Mouse (Mus musculus): ENCODE results near the gene 2310061I04Rik.
A peak's percentile ranks its signal among the peaks of the same experiment; 100 is the strongest.

2310061I04Rik gene

DNA sequence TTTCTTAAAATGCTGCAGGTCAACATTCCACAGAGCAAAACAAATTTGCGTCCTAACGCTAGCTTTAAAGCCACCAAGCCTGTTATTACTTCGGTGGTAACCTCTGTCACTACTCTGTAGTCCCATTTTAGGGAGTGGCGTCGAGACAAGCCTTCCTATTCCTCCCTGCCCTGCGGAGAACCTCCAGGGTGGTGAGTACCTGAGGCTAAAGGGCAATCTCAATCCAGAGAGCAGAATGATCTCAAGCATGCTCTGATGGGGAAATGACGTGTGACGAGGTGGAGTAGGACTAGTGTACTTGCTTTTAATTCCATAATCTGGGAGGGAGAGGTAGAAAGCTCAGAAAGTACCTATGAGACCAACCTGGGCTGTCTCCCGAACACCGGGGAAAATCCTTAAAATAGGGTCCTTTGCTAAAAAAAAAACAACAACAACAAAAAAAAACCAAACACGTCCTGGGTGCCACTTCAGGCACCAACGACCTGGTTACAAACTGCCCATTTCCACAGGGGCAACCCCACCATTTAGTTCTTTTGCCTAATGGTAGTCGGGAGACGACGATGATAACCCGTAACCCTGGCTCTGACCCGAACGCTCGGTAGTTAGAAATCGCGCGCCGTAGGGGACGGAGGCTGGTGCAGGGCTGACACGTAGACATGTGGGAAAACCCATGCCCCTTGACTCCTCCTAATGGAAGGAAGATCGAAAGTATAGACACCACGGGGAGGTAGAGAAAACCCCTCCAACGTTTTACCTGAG, 18.5 kb upstream of the 2310061I04Rik start:
- peak; percentile 57 for DNase-seq

DNA sequence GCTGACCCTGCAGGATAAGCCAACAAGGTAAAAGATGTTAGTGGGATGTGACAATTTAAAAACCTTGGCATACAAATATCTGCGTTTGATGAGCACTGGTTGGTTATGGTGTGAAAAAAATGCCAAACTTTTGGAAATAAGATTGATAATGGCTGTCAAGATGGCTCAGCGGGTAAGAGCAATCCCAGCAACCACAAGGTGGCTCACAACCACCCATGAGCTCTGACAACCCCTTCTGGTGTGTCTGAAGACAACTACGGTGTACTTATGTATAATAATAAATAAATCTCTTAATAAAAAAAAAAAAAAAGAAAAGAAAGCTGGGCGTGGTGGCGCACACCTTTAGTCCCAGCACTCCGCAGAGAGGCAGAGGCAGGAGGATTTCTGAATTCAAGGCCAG, 17.7 kb upstream of the 2310061I04Rik start:
- no peak for DNase-seq

DNA sequence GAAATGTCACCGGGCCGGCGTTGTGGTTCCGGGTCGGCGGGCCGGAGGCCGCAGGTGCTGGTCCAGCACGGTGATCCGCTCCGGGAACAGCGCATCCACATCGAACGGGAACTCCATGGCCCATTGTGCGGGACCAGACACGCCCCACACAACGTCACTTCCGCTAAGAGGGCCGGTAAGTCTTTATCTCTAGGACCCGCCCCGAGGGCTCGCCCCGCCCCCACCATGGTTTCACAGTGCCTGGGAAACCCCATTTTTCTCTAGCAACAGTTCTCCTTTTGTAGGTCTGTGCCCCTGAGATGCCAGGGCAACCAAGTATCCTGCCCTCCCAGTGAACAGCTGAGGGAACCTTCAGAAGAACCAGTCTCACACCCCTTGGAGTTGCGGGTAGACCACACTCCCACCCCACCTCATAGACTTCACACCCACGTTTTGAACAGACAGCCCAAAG, 12.7 kb upstream of the 2310061I04Rik start, which contains the start of gene Atat1:
Atat1 (minus strand) TSS at position 157 of the 451 bp plus-strand sequence.
- DNase-seq, result peak; percentile 98 to 100

DNA sequence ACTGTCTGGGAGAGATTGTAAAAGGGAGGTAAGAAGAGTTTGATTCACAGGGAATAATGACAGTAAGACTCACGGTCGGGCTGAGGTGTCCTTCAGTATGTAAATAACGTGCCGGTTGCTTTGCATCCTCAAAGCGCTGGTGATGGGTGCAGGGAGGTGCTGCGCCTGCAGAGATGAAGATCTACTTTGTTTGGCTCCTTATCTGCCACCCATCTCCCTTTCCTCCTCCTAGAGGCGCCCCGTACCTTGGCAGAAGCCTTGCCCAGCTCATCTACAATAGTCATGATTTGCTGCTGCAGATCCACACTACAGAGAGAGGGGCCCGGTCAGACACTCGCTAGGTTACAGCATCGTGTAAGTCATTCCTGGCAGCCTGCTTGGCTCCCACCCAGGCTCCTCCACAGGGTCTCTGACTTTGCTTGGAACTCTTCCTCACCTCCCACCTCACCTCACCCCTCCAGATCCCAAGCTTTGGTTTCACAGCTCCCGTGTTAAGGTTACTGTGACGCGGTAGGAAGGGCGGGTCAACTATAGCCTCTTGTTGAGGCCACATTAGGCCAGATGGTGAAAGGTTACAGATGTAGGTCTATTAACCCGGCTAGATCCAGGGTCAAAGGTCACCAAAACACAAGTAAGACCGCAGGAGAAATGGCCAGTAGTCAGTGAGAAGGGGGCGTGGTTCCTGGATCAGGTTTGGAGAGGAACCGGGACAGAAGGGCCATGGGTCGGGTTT, 12.1 kb upstream of the 2310061I04Rik start:
- DNase-seq, result no peak

DNA sequence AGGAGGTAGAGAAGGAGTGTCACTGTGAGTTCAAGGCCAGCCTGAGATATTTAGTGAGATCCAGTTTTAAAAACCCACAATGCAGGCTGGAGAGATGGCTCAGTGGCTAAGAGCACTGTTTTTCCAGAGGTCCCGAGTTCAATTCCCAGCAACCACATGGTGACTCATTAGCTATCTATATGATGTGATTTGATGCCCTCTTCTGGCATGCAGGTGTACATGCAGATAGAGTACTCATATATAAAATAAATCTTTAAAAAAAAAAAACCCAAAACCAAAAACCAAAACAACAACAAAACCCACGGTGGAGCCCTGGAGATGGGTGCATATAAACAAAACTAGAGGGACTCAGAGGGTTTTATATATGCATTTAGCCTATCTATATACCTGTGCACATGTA, 10.4 kb upstream of the 2310061I04Rik start:
- DNase-seq, result no peak

DNA sequence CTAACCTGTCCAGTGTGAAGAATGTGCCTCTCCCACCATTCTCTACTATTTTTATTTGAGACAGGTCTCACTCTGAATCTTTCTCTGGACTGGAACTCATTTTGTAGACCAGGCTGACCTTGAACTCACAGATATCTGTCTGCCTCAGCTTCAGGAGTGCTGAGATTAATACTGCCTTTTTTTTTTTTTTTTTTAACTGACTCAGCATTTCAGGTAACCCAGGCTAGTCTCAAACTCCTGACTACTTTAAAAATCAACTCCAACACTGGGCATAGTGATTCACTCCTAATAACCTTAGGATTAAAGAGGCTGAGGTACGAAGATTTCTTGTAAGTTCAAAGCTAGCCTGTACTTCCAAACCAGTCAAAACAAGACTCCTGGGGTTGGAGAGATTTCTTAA, 8.4 kb upstream of the 2310061I04Rik start:
- DNase-seq, result no peak

DNA sequence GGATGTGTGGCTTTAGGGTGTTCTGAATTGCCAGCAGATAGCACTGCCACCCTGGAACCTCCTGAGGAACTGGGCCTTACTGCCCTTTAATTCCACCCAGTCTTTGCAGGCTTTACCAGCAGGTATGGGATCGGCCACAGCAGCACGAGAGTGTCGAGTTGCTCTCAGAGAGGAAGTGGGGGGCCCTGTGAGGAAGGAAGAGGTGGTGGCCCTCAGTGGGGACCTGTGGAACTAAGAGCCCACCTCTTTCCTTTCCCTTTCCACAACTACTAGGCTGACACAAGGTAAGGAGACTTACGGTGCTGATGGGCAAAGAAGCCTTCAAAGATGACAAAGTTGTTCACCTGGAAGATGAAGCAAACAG, 6.7 kb upstream of the 2310061I04Rik start:
- DNase-seq, result no peak

DNA sequence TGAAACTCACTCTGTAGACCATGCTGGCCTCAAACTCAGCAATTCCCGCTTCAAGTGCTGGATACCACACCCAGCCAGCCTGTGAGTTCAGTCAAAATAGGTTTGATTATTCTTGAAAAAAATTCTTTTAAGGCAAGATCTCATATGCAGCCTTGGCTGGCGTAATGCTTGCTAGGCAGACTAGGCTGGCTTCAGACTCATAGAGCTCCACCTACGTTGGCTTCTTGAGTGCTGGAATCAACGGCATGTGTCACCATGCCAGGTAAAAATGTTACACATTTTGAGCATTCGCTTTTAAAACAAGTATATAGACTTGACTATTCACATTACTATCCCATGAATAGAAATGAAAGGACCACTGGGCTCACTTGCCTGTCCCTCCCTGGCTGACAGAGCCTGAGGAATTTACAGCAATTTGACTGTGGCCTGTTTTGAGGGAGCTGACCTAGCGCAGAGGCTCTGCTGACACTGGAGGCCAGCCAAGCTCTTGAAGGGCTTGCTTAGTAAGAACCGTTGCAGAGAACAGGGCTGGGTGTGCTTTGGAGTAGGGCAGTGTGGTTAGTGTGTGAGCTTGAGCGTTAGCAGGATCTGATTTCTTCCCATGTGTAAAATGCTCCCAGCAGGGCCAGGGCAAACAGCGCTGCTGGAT, 6.2 kb upstream of the 2310061I04Rik start:
- peak; percentile 78 to 80 for DNase-seq

DNA sequence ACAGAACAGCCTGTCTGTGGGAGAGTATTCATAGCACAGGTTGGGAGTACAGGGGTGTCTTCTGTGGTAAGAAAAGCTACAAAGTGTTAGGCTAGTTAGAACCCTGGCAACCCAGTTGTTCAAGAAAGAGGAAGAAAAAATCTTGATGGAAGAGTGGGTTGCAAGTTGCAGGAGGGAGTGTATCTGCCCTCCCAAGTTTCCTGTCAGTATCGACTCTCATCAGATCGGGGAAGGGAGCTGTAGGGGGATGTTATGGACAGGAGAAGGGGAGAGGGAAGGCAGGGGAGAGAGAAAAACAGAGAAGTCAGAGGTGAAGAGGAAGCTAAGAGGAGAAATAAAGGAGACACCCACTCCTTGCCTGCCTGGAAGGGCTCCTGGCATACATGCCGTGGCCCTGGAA, 3.4 kb upstream of the 2310061I04Rik start:
- no peak for DNase-seq

DNA sequence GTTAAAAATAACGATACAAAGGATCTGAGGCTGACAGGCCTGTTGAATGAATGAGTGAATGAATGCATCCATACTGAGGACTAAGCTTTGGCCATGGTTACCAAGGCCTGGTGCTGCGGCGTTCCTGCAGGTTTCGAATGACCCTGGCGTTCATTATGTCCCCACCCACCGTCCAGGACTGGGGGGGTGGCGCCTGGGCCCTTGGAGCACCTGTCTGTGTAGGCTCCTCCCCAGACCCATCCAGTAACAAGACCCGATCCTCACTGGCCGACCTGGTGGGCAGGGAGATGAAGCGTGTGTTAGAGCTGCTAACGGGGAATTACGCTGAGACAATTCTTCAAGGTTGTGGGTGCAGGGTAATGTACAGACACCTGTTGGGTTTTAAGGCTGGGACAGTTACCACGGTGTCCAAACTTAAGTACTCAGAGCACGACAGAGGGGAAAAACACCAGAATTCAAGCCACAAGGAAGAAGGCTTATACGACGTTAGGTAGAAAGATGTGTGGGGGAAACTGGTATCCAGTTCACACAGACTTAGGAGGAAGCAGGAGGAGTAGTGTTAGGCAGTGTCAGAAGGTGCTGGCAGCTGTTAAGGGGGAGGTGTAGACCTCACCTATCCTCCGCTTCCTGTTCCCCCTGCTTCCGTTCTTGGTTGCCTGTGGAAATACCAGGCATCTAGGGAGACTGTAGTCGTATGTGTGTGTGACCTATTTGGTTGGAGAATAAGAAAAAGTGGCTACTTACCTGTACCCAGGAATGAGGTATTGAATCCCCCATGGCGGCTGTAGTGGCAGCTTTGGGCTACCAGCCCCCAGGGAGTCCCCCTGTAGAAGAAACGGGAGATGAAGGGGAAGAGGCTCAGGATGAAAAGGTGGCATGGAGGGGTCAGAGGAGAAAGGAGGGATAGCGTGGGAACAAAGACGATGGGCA, 678 bp upstream of the 2310061I04Rik start:
- DNase-seq, result peak in 1 of 2 experiments; percentile 28

DNA sequence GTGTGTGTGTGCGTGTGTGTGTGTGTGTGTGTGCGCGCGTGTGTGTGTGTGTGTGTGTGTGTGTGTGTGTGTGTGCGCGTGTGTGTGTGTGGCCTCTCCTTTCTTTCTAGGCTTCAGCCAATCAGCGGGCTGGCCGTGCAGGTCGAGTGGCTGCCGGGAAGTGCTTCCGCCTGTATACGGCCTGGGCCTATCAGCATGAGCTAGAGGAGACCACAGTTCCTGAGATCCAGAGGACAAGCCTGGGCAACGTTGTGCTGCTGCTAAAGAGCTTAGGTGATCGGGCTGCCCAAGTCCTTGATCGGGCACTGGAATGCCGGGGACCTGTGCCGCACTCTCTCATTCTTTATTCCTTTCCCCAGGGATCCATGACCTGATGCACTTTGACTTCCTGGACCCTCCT, 9.5 kb downstream of the 2310061I04Rik start:
- no peak for DNase-seq

DNA sequence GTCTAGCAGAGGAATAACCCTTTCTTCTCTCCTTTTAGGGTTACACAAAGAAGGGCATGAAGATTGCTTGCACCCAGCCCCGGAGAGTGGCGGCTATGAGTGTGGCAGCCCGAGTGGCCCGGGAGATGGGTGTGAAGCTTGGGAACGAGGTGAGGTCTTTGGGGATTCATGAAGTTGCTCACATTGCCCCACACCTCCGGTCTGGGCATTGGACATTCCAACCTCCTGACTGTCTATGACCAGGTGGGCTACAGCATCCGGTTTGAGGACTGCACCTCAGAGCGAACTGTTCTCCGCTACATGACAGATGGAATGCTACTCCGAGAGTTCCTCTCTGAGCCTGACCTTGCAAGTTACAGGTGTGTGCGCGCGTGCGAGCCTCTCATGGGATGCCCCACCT, 13.5 kb downstream of the 2310061I04Rik start:
- no peak for DNase-seq

DNA sequence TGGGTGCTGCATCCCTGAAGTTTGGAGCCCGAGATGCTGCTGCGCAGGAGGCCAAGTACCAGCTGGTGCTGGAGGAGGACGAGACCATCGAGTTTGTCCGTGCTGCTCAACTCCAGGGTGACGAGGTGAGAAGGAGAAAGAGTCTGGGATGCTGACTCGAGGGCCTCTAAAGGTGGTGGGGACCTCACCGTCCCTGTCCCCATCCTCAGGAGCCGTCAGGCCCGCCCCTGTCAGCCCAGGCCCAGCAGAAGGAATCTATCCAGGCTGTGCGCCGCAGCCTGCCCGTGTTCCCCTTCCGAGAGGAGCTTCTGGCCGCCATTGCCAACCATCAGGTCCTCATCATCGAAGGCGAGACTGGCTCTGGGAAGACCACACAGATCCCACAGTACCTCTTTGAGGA, 14.3 kb downstream of the 2310061I04Rik start:
- DNase-seq, result no peak

DNA sequence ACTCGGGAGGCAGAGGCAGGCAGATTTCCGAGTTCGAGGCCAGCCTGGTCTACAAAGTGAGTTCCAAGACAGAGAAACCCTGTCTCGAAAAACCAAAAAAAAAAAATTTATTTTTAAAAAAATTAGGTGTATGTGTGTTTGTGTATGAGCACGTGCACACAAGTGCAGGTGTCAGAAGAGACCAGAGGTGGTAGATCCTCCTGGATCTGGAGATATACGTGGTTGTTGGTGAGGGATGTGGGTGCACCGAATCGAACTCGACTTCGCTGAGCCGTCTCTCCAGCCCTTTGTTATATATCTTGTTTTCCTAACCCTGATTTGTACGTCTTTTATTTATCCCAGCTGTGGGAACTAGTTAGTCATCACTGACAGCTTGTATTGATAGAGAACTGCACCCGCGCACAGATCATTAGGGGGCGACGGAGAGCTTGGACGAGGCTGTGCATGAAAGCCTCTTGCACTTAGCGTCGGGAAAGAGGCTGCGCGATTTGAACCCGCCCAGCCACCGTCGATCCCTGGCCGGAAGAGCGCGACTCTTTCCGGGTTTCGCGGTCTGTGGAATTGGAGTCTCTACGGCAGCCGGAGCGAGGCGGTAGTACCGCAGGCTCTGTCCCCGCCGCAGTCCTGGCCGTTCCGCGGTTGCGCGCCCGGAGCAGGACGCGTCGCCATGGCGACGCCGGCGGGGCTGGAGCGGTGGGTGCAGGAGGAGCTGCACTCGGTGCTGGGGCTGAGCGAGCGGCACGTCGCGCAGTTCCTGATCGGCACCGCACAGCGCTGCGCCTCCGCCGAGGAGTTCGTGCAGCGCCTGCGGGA, 17.8 kb downstream of the 2310061I04Rik start, which contains the start of gene Dhx16:
Dhx16 (plus strand) TSS at position 575 of the 813 bp plus-strand sequence.
- DNase-seq, result peak; percentile 97 to 99

DNA sequence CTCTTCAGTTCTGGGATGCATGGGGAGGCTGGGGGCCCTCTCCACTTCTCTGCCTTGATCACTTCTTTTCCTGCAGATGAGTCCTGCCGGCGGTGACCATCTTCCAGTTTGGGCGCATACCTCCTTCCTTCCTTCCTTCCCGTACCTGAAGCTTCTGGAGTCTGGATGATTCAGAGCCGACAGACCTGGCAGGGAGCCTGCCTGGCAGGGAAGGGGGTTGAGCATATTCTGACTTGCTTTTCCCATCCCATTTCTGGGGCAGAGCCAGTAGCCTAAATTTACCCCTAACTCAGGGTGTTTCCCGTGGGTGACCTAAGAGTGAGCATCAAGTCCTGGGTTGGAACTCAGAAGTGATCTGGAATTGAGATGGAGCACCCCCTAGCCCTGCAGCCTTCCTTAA, 22.5 kb downstream of the 2310061I04Rik start:
- peak; percentile 59 to 66 for DNase-seq

DNA sequence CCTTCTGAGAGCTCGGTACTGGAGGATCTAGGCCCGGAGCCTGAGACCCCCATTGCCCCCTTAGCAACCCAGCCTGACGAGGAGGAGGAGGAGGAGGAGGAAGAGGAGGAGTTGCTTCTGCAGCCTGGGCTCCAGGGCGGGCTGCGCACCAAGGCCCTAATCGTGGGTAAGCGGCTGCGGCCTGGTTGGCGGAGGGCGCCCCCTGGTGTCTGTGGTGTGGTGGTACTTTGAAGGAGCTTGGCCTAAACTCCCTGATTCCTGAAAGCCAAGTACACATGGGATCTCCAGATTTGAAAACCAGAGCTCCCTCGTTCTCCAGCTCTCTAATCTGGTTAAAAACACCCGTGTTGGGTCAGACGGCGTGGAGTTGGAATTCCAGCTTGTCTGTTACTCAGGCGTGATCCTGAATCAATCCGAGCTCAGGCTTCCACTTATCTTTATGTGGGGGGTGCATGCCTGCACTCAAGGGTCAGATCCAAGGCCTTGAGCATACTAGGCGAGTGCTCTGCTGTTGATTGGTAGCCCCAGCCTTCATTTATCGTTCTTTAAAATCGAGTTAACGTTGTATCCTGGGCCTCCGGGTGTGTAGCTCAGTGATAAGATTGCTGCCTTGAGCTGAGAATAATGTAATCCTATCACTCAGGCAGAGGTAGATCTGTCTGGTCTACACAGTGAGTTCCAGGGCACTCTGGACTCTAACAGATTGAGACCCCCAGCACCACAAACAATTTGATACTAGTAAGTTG, 23.3 kb downstream of the 2310061I04Rik start:
- peak; percentile 83 to 94 for DNase-seq

DNA sequence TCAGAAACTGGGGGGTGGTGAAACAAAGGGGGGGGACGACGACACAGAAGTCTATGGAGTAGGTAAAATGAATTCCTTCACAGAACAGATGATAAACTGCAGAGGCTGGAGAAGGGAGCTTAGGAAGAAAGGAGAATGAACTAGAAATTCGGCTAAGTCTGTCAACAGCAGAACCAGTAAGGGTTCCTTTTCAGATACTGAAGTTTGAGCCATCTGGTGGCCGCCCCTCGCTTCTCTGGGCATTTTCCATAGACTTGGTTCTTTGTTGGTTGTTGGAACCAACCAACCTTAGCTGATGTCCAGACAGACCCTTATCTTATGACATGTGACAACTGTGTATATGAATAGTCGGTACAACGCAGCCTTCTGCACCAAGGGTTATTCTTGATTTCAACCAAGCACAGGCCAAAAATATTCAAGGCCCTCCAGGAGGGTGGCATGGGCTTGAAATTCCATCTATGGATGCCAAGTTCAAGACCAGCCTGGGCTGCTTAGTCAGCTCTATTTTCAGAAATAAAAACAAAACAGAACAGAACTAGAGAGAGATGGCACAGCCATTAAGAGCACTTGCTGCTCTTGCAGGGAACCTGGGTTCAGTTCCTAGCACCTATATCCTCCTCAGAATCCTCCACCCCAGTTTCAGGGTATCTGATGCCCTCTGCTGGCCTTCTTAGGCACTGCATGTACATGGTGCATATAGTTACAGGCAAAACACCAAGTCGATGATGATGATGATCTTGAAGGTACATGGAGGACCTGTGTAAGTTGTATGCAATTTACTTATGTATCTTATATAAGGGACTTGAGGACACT, 26.1 kb downstream of the 2310061I04Rik start:
- DNase-seq, result peak in 1 of 2 experiments; percentile 45

DNA sequence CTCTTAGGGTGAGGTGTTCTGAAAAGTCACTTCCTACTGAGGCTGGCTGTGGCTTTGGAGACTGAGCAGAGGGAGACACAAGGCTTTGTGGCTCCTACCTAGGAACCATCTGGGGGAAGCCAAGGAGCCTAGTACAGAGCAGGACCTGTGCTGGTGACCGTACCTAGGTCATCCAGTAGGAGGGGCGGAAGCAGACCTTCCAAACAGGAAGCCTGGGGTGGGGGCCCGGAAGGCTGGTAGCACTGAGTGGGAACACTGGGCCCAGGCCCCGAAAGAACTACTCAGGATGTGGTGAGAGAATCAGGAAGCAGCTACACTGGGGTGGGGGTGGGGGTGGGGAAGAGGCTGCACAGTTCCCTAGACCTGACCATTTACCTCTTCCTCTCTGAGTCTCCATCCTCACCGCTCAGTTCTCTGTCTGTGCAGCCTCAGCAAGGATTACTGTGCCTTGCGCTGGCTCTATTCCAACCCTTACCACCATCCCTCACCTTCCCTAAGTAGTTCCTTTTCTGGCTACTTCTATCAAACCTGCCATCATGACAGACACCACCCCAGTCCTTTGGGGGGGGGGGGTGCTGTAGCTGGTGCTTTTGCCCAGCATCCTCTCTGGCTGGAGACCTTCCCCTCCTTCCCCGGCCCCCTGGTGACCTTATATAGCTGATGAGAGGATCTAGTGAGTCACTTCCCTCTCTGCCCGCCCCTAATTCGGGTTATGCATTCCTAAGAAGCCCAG, 26.9 kb downstream of the 2310061I04Rik start:
- peak; percentile 74 to 83 for DNase-seq

Measured in kidney, postnatal 36 days (tissue).